Mouse (Mus musculus): ENCODE measurements at regions not wholly inside any gene's neighbourhood (a gene's known extent, or its start where the extent isn't known, plus 50 kb on each side); places are given as distances from the start of the nearest gene placed in this dataset.

- no peak for TF ChIP-seq FLI1 (IDR thresholded peaks at IDR 0.05; ENCODE audit: low read length)
- TF ChIP-seq GATA1 (IDR thresholded peaks at IDR 0.05; ENCODE audit: borderline replicate concordance, low read length) = no peak
Measured at GRCm38 (mm10) chr7:70604471-70605174, 238.1 kb upstream of the Nr2f2 start.

All from megakaryocyte, embryonic 14.5 days (primary cell).